Mouse (Mus musculus) ES-Bruce4 (cell line): ENCODE results near the gene Abca16. TPM values are rescaled to one million over a fixed set of nuclear protein-coding genes. Genes with fewer than 3 reads are reported as not detected.

Source experiments
- H3K27ac ChIP-seq: 2 replicates; pipeline ENCODE4 v1.5.1; 2012; ENCODE audit warnings: low read length, inconsistent platforms; ENCODE audit not compliant: insufficient read depth
- H3K27me3 ChIP-seq: 2 replicates; pipeline ENCODE4 v1.6.1; 2012; ENCODE audit warnings: mild to moderate bottlenecking, low read length, inconsistent platforms; ENCODE audit not compliant: control insufficient read depth, poor library complexity, insufficient read depth, severe bottlenecking
- H3K36me3 ChIP-seq: 2 replicates; pipeline ENCODE4 v1.6.1; 2012; ENCODE audit warnings: inconsistent platforms, mild to moderate bottlenecking, low read length, moderate library complexity; ENCODE audit not compliant: control insufficient read depth, poor library complexity, insufficient read depth, severe bottlenecking
- H3K4me1 ChIP-seq: one replicate; pipeline ENCODE4 v1.8.1; 2011; ENCODE audit warnings: low read length; ENCODE audit not compliant: control insufficient read depth, insufficient read depth
- H3K4me3 ChIP-seq: 2 replicates; pipeline ENCODE4 v1.5.1; 2011; ENCODE audit warnings: low read depth, mild to moderate bottlenecking, low read length
- H3K9ac ChIP-seq: 2 replicates; pipeline ENCODE4 v1.6.1; 2012; ENCODE audit warnings: low read depth, mild to moderate bottlenecking, inconsistent platforms; ENCODE audit not compliant: poor library complexity, severe bottlenecking
- H3K9me3 ChIP-seq: replicated peaks from 2 replicates; pipeline ENCODE4 v1.6.1; 2012; ENCODE audit warnings: mild to moderate bottlenecking, low read length, inconsistent platforms; ENCODE audit not compliant: control insufficient read depth, poor library complexity, insufficient read depth, severe bottlenecking
- CTCF ChIP-seq: IDR thresholded peaks from one replicate; pipeline ENCODE4 v1.8.1; 2011; ENCODE audit warnings: low read depth, low read length
- EP300 ChIP-seq: IDR thresholded peaks from 2 replicates; pipeline ENCODE4 v1.6.1; 2011; ENCODE audit warnings: low read depth, low read length; ENCODE audit not compliant: insufficient read depth
- POLR2A ChIP-seq: IDR thresholded peaks from one replicate; pipeline ENCODE4 v1.8.1; 2011; ENCODE audit warnings: low read length; ENCODE audit not compliant: insufficient read depth
- polyA plus RNA-seq: library from polyadenylated mRNA; stranded (reverse); fragments of >200 nt; gene quantifications from 2 replicates; pipeline ENCODE4 v1.2.4, GENCODE M21; 2011; ENCODE audit warnings: low read depth; ENCODE audit not compliant: missing spikeins, insufficient read depth, insufficient read length

Abca16 gene
- polyA plus RNA-seq, 1 experiment = not detected

DNA sequence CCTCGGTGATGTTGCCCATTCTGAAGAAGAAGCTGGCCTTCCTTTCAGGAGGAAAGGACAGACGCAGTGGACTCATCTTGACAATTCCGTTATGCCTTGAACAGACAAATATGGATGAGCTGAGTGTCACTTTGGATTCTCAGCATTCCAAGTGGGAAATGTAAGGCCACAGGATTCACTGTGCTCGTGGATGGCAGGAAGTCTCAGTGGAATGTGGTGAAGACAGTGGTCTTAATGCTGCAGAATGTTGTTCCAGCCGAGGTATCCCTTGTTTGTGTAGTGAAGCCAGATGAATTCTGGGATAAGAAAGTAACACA is 95.2 kb downstream of the Abca16 start:
- Histone ChIP-seq H3K4me3 (peak overlapping the region; percentile 31), H3K27ac (no peak overlapping the region), H3K9me3 (no peaks in the 10 kb centered on the region), H3K4me1 (no peaks in the 10 kb centered on the region), H3K9ac (0 out of 2 replicates have a peak overlapping the region, but pooled peaks have one; percentile 48), H3K27me3 (no peaks in the 10 kb centered on the region), H3K36me3 (no peaks in the 10 kb centered on the region)
- TF ChIP-seq POLR2A (no peak), CTCF (no peak), EP300 (no peak)

DNA sequence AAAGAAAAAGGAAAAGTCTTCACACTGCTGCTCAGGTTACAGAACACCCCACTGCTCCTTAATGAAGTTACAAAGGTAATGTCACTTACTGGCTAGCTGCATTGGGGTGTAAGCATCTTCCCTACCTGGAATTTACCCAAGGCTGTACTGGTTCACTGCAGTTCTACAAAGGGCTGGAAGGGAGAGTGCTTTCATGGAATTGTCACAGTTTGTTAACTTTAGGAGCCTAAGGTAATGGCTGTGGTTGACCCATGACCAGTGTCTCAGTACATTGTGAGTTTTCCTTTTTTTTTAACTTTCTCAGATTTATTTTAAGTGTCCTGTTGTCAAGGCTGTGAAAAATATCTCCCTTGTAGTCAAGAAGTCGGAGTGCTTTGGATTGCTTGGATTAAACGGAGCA is 125.4 kb downstream of the Abca16 start:
- TF ChIP-seq CTCF = no peak
- TF ChIP-seq POLR2A = no peak
- TF ChIP-seq EP300 = no peak
- no peak overlapping the region for H3K9ac ChIP-seq
- no peak overlapping the region for H3K27ac ChIP-seq
- no peak overlapping the region for H3K4me3 ChIP-seq
- no peaks in the 10 kb centered on the region for H3K9me3 ChIP-seq
- no peaks in the 10 kb centered on the region for H3K4me1 ChIP-seq
- no peaks in the 10 kb centered on the region for H3K36me3 ChIP-seq
- H3K27me3 ChIP-seq = no peaks in the 10 kb centered on the region; the same call in 1 of the 2 replicates

DNA sequence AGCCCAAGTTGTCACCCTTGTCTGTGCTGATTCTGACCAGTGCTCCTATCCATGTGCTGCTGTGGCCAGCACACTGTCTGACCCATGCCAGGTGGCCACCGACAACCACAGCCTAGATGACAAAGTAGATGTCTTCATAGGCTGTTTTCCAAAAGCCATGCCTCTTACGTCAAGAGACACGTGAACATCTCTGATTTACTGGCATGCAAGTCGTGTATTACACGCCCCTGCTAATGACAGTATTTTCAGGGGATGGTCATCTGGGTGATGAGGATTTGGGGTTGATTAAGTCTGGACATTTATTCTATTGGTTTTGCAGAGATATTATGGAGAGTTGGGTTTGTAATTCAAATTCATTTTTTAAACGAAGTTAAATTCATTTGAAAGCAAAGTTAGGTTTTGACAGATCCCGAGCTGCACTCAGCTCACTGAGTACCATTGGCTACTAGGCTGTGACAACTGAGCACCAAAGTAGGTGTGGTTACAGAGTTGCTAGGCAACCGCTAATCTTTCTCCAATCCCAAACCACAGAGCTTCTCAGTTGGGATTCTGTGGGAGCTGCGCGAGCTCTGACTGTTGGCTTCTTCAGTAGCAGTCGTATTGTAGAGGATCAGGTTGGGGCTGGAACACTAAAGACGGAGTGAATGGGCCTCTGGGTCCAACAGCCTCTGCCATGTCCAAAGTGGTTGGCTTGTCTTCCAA is 143.2 kb downstream of the Abca16 start:
- H3K4me3 ChIP-seq = no peak overlapping the region

DNA sequence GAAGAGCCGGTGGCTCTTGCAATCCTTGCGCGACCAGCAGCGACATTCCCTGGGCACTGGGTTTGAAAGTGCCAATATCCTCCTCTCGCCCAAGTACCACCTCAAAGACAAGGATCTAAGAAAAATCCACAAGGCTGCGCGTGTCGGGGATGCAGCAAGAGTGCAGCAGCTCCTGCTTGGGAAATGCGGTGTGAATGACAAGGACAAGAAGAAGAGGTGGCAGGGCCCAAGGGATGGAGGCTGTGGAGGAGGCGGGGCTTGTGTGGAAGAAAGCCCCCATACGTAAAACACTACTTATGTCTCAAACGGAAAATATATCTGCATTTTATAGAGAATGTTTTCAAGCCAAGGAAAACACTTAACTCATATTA is 143.7 kb downstream of the Abca16 start:
- Histone ChIP-seq H3K4me3 (no peak overlapping the region), H3K36me3 (no peaks in the 10 kb centered on the region), H3K9ac (no peak overlapping the region), H3K9me3 (no peaks in the 10 kb centered on the region), H3K4me1 (no peaks in the 10 kb centered on the region), H3K27ac (no peak overlapping the region), H3K27me3 (no peaks in the 10 kb centered on the region)
- no peak for TF ChIP-seq CTCF
- no peak for TF ChIP-seq EP300
- no peak for TF ChIP-seq POLR2A

More for the DNA sequence above, 143.2 kb downstream of the Abca16 start:
- H3K9ac ChIP-seq = no peak overlapping the region
- H3K4me1 ChIP-seq = no peaks in the 10 kb centered on the region
- TF ChIP-seq EP300 = no peak
- no peak for TF ChIP-seq CTCF
- TF ChIP-seq POLR2A = no peak
- H3K36me3 ChIP-seq = no peaks in the 10 kb centered on the region
- H3K9me3 ChIP-seq = no peaks in the 10 kb centered on the region
- no peak overlapping the region for H3K27ac ChIP-seq
- H3K27me3 ChIP-seq = no peaks in the 10 kb centered on the region

DNA sequence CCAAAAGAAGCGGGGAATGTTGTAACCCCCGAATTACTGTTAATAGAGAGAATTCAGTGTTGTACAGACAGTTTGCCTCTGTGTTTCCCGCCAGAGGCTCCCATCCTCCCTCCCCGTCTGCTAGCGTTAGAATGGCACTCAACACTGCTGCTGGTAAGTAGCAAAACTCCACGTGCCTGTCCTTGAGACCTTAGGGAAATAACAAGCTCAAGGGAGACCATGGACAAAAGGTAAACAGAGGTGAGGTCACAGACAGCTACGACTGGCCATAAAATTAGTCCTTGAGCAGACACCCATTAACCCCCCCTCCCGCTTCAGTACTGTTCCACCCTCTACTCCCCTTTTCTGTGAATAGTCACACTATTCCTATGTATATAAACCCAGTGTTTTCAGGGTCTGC is 157.9 kb downstream of the Abca16 start:
- H3K27me3 ChIP-seq = no peaks in the 10 kb centered on the region
- no peaks in the 10 kb centered on the region for H3K36me3 ChIP-seq
- TF ChIP-seq POLR2A (no peak), EP300 (no peak), CTCF (no peak)
- H3K9me3 ChIP-seq = peaks cover 2% of the 10 kb centered on the region; the same call in 1 of the 2 replicates
- no peak overlapping the region for H3K4me3 ChIP-seq
- H3K4me1 ChIP-seq = no peaks in the 10 kb centered on the region
- no peak overlapping the region for H3K9ac ChIP-seq
- no peak overlapping the region for H3K27ac ChIP-seq

DNA sequence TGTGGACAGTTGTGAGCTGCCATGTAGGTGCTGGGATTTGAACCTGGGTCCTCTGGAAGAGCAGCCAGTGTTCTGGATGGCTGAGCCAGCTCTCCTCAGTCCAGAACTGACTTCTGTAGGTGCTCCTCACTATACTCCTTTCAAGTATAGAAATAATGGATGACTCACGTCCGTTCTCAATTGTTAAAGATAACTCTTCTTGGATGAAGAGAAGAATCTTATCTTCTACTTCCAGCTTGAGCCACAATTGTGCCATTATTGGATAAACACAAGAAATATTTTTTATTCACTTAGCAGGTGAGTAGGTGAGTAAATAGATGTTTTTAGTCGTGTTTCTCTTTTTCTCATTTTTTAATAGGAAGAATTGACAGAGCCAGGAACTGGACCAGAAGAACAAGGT is 167.1 kb downstream of the Abca16 start:
- no peak overlapping the region for H3K4me3 ChIP-seq
- no peaks in the 10 kb centered on the region for H3K36me3 ChIP-seq
- H3K9ac ChIP-seq = no peak overlapping the region
- H3K27me3 ChIP-seq = no peaks in the 10 kb centered on the region
- TF ChIP-seq CTCF (no peak), POLR2A (no peak), EP300 (no peak)
- H3K4me1 ChIP-seq = no peaks in the 10 kb centered on the region
- H3K27ac ChIP-seq = no peak overlapping the region
- H3K9me3 ChIP-seq = no peaks in the 10 kb centered on the region

Other genes with a start within 250 kb of the Abca16 start
- not detected in 2 replicates for gene Anks4b, start 235.8 kb upstream of the Abca16 start, polyA plus RNA-seq
- 5.5 and 6.1 TPM in 2 replicates for gene Crym, start 207.5 kb upstream of the Abca16 start, polyA plus RNA-seq
- not detected in 2 replicates for gene Abca14, start 205.7 kb upstream of the Abca16 start, polyA plus RNA-seq
- not detected in 2 replicates for gene Abca15, start 81.0 kb upstream of the Abca16 start, polyA plus RNA-seq
- 274 and 293 TPM in 2 replicates for gene Uqcrc2, start 225.5 kb downstream of the Abca16 start, polyA plus RNA-seq